Mouse (Mus musculus): Measurements from ENCODE around the gene Rab5c.

The Rab5c gene

GRCm38 (mm10) chr11:100693154-100693553 is 44.9 kb downstream of the Rab5c start:
- DNase-seq = no peak

- no peak for DNase-seq
Observed at GRCm38 (mm10) chr11:100692164-100692616, 45.8 kb downstream of the Rab5c start, which contains the start of gene Zfp385c. Gene Zfp385c, minus strand, starts transcription at chr11:100692455.

GRCm38 (mm10) chr11:100690389-100690788 is 47.6 kb downstream of the Rab5c start:
- no peak for DNase-seq

GRCm38 (mm10) chr11:100688443-100688842 is 49.6 kb downstream of the Rab5c start:
- no peak for DNase-seq

- no peak for DNase-seq
Observed at GRCm38 (mm10) chr11:100687265-100687664, 50.8 kb downstream of the Rab5c start.

GRCm38 (mm10) chr11:100685371-100685770 is 52.6 kb downstream of the Rab5c start:
- no peak for DNase-seq

- no peak for DNase-seq
Observed at GRCm38 (mm10) chr11:100684084-100684483, 53.9 kb downstream of the Rab5c start.

- no peak for DNase-seq
Observed at GRCm38 (mm10) chr11:100682526-100682925, 55.5 kb downstream of the Rab5c start.

- no peak for DNase-seq
Observed at GRCm38 (mm10) chr11:100681826-100682225, 56.2 kb downstream of the Rab5c start.

GRCm38 (mm10) chr11:100677810-100678209 is 60.2 kb downstream of the Rab5c start:
- no peak for DNase-seq

- DNase-seq = peak; percentile 67
Observed at GRCm38 (mm10) chr11:100673169-100673568, 64.8 kb downstream of the Rab5c start.

- no peak for DNase-seq
Observed at GRCm38 (mm10) chr11:100671956-100672355, 66.1 kb downstream of the Rab5c start.

- no peak for DNase-seq
Observed at GRCm38 (mm10) chr11:100671049-100671448, 67.0 kb downstream of the Rab5c start.
